Mouse (Mus musculus): ENCODE measurements around the gene Srprb. TPM values are rescaled to one million over a fixed set of nuclear protein-coding genes. Genes with fewer than 3 reads are reported as not detected.

Srprb gene
- total RNA-seq (2023), result 23.4 TPM

GRCm38 (mm10) chr9:103201561-103202260 is at the start of gene Srprb:
Gene Srprb, minus strand, starts transcription at chr9:103202137.

GRCm38 (mm10) chr9:103230151-103230951 is 28.4 kb upstream of the Srprb start, which contains the start of the genes Gm20425 and Trf:
Gene Gm20425, minus strand, starts transcription at chr9:103230307.
Gene Trf, minus strand, starts transcription at chr9:103230444.

Other genes starting within 250 kb of the Srprb start
- 0.50 TPM for gene Slco2a1, start 213.4 kb downstream of the Srprb start, total RNA-seq (2023)
- 2.9 TPM for gene Rab6b, start 90.3 kb downstream of the Srprb start, total RNA-seq (2023)
- gene Gm20425, start 28.2 kb upstream of the Srprb start, total RNA-seq (2023), result not detected
- 20.3 TPM for gene Trf, start 28.3 kb upstream of the Srprb start, total RNA-seq (2023)
- gene 1300017J02Rik, start 102.9 kb upstream of the Srprb start, total RNA-seq (2023), result not detected
- gene Topbp1, start 103.1 kb upstream of the Srprb start, total RNA-seq (2023), result 54.3 TPM
- 102 TPM for gene Cdv3, start 163.7 kb upstream of the Srprb start, total RNA-seq (2023)